ENCODE assay signal across 8 mouse cellular contexts in the genomic region with DNA sequence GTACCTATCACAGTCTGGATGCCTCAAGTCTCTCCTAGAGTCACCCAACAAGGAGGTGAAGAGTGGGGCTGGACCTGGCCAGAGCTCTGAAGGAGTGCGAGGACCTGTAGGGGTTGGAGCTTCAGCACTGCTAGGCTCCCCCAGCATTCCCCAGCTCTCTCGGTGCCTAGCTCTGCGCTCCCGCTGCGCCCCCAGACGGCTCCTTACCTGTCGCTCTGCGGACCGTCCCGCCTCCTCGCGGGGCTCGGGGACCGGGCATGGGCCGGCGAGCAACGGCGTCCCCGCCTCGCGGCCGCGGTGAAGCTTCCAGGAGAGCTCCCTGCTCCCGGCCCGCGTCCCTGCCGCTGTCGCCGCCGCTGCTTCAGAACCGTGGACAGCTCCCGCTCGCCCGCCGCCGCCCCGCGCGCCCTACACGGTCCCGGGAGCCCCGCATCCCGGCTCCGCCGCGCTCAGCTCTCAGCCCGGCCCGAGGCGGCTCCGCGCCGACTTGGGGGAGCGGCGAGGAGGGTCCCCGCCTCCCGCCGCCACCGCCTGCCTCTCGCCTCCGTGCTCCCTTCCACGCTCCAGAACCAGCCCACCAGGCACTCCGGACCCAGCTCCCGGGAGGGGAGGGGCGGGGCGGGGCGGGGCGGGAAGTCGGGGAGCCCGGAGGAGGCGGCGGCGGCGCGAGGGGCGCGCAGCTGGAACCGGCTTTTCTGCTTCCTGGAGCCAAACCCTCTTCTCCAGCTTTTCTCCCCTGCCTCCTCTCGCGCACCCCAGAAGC. TPM values are rescaled to one million over a fixed set of nuclear protein-coding genes. Genes with fewer than 3 reads are reported as not detected.
DNase-seq lines count a peak whose midpoint lies in the region; ATAC-seq lines count a peak whose summit lies in the region.

A gene (minus strand): TSS at position 513 of the 763 bp plus-strand sequence.

- intact Hi-C loops in left cerebral cortex, postnatal 36 days (cut with DNase I), result no loop called here

- 1% methylated on average over 48 of the region's 79 CpGs for WGBS in hindbrain, embryonic 14.5 days

- DNase-seq in ZHBTc4 (ENCODE audit: low read depth, low spot score), result peak; percentile 77
- peak; percentile 58 for DNase-seq in cerebellum, adult 9-11 months
- DNase-seq in frontal cortex, postnatal 25 days (ENCODE audit: low spot score in 2 of 2), result peak; percentile 24
- DNase-seq in hindbrain, embryonic 14.5 days (ENCODE audit: low spot score), result peak; percentile 59
- DNase-seq in left cerebral cortex, postnatal 36 days (ENCODE audit: low spot score in 2 of 2), result peak; percentile 28 to 37
- DNase-seq in right cerebral cortex, postnatal 4 days, result peak; percentile 66
- DNase-seq in yolk sac, embryonic 10.5 days (ENCODE audit: low spot score), result peak; percentile 76

- peak within 1 kb of the TSS; percentile 89 for H3K4me2 ChIP-seq in hindbrain, embryonic 14.5 days (replicated peaks)

- H3K27ac ChIP-seq in hindbrain, embryonic 14.5 days, result peak within 1 kb of the TSS; percentile 62

- H3K4me1 ChIP-seq in hindbrain, embryonic 14.5 days (replicated peaks; ENCODE audit: control insufficient read depth, insufficient read depth, low read length), result peaks cover 6% of the 10 kb centered on the region

- peaks cover 32% of the 10 kb centered on the region for H3K27me3 ChIP-seq in hindbrain, embryonic 14.5 days (ENCODE audit: control insufficient read depth, insufficient read depth, low read length)

- no peaks in the 10 kb centered on the region for H3K36me3 ChIP-seq in hindbrain, embryonic 14.5 days (replicated peaks; ENCODE audit: control insufficient read depth, insufficient read depth)

- H3K9ac ChIP-seq in hindbrain, embryonic 14.5 days, result peak within 1 kb of the TSS; percentile 77

- no peaks in the 10 kb centered on the region for H3K9me3 ChIP-seq in hindbrain, embryonic 14.5 days (ENCODE audit: control insufficient read depth, low read length)

- peak within 1 kb of the TSS; percentile 67 for H3K4me3 ChIP-seq in hindbrain, embryonic 14.5 days (replicated peaks; ENCODE audit: low read length)

- ATAC-seq in hindbrain, embryonic 14.5 days (ENCODE audit: low FRiP score), result peak; percentile 76
- peak; percentile 79 for ATAC-seq in megakaryocyte-erythroid progenitor cell, adult 5-6 weeks (replicated peaks; ENCODE audit: low FRiP score, low TSS enrichment, poor library complexity, severe bottlenecking)

RNA-seq across cellular contexts. Expression of the gene that starts here (rescaled TPM):
- 11.1 and 13.6 TPM in 2 replicates for polyA plus RNA-seq in hindbrain, embryonic 14.5 days (2014; fragmentation: Nextera tagmentation; extraction: Ambion mirVana)
- total RNA-seq in left cerebral cortex, postnatal 36 days (2021), result 10 to 100 TPM; 23.0 to 27.6 TPM
- not detected in 2 replicates for total RNA-seq in megakaryocyte-erythroid progenitor cell, adult 5-6 weeks (2014; fragmentation: Nextera tagmentation)
- total RNA-seq in megakaryocyte-erythroid progenitor cell, adult 5-6 weeks (2017), result not detected in 2 replicates

Comparison
In these comparisons a context has a peak if more than half of its experiments do, and no peak if none do; other contexts are left out.
1. Peak in every context shown above with its lines: DNase-seq, ATAC-seq, H3K4me3 ChIP-seq and H3K27ac ChIP-seq.
2. RNA of the gene that starts here (total RNA-seq): 23.0 to 27.6 TPM in left cerebral cortex, postnatal 36 days; not detected in megakaryocyte-erythroid progenitor cell, adult 5-6 weeks; every median in the first group is over 10 times any median in the second.
3. Peak in ATAC-seq in megakaryocyte-erythroid progenitor cell, adult 5-6 weeks; RNA of the gene not detected or under 1 TPM.
4. DNase-seq: peak in every context shown above with its lines; median percentile 77 in ZHBTc4; 76 in yolk sac, embryonic 10.5 days; 66 in right cerebral cortex, postnatal 4 days; 59 in hindbrain, embryonic 14.5 days; 58 in cerebellum, adult 9-11 months; 32 in left cerebral cortex, postnatal 36 days; 24 in frontal cortex, postnatal 25 days.